Mouse (Mus musculus): Measurements from ENCODE around the gene Casp8.
"Not testable (repeated sequence)": the region's sequence is repeated elsewhere in the genome, so short reads cannot be mapped to it uniquely, and the experiment has no call there.

Gene Casp8

DNA sequence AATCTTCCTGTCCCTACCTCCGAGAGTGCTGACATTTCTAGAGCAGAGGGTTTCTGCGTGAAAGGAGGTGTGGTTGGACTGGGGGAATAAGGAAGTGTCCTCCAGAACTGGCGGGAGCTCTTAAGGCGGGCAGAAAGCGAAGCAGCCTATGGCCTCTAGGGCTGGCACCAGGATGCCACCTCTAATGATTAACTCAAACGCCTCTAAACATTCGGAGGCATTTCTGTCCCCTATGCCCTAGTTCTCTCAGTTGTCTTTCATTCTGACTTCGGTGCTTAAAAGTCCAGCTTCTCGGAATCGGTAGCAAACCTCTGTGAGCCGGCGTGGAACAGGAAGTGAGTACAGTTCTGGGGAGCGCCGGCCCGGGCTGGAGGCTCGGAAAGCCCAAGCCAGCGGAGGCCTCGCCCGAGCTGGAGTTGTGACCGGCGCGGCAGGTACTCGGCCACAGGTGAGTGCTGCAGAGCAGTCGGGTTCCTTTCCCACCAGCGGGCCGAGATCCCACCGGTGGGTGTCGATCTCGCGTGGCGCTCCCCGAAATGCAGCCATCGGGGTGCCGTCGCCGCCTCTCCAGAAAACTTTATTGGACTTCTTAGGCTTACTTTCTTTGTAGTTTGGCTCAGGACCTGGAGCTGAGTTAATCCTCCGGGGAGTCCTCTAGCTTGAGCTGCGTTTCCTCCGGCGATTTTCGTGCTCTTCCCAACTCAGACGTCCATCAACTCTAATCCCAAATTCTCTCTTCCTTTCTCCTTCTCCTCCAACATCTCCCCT, at the start of gene Casp8:
Gene Casp8, plus strand, starts transcription at position 84 of the 768 bp plus-strand sequence.
- peak; percentile 69 for DNase-seq (ENCODE audit: low read depth)

DNA sequence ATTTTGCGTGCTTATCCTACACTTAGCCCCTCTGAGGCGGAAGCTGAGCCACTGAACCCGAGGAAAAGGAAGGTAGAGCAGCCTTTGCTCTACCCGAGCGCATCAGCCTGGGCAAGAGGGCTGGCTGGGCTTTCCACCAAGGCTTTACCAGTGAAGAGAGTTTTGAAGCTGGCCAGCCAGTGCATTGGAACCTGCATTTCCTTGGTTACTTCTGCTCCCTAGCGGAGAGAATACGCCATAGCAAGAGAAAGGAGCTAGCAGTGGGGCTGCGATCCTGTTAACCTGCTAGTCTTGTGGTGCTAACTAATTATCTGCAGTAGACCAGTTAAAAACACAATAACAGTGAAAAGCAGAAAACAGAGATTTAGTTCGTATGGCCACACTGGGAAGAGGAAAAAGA, 48.3 kb upstream of the Casp8 start:
- no peak for DNase-seq (ENCODE audit: low read depth)

- DNase-seq (ENCODE audit: low read depth) = no peak
Observed at GRCm38 (mm10) chr1:58759451-58759850, 35.7 kb upstream of the Casp8 start.

DNA sequence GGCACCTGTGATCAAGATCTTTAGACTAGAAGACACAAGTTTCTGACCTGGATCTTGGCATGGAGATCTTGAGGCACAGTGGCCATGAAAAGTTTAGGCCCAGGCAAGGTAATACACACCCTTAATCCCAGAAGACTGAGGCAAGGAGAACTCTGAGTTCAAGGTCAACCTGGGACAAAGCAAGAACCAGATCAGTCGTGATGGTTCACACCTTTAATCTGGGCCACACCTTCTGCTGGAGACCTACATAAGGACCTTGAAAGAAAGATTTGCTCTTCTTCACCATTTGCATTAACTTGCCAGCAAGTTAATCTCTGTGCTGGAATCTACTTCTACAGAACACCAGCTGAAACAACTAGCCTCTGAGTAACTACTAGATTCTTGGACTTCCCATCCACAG, 34.6 kb upstream of the Casp8 start:
- no peak for DNase-seq (ENCODE audit: low read depth)

DNA sequence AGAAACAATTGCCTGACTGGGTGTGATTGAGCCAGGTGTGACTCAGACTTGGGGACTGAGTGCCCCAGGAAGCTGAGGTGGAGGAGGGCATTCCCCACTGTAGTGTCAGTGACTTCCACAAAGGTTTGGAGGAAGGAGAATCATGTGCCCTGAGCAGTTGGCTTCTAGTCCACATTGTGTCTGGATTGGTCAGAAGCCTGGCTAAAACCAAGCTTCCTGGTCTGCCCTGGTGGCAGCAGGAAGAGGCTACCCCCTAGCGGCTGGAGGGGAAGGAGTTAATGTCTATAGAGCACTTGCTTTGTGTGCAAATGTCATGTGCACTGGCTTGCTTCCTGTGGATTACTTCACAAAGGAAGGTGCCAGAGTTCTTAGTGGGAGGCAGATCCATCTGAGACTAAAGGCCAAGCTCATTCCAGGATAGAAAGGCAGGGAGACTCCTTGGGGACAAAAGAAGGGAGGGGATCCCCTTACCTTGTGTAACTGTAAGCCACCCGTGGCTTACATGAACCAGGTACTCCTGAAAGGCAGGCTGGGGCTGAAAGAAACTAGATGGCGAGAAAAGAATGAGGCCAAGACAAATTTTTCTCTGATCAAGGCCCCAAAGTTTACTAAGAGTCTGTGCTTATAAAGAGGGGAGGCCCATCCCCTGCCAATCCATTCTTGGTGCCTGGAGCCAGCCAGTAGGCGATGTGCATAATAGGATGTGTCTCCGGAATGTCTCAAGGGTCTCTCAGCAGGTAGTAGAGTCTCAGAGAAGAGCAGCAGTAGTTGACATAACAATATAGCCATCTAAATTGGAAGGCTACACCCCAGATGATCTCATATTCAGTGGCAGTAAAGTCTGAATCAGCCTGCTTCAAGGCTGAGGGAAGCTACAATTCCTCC, 33.5 kb upstream of the Casp8 start:
- DNase-seq (ENCODE audit: low read depth) = not testable (repeated sequence)

GRCm38 (mm10) chr1:58762576-58762975, 32.6 kb upstream of the Casp8 start:
- no peak for DNase-seq (ENCODE audit: low read depth)

GRCm38 (mm10) chr1:58766446-58766845, 28.7 kb upstream of the Casp8 start:
- DNase-seq (ENCODE audit: low read depth) = not testable (repeated sequence)

DNA sequence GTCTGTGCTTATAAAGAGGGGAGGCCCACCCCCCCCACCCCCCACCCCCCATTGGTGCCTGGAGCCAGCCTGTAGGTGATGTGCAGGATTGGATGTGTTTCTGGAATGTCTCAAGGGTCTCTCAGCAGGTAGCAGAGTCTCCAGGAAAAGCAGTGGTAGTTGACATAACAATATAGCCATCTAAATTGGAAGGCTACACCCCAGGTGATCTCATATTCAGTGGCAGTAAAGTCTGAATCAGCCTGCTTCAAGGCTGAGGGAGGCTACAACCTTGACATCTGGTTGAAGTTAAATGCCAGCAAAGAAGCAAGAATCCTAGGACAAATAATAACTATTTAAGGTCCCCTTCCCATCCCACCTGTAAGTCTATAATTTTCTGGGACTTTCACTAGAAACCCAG, 26.0 kb upstream of the Casp8 start:
- DNase-seq (ENCODE audit: low read depth) = no peak

DNA sequence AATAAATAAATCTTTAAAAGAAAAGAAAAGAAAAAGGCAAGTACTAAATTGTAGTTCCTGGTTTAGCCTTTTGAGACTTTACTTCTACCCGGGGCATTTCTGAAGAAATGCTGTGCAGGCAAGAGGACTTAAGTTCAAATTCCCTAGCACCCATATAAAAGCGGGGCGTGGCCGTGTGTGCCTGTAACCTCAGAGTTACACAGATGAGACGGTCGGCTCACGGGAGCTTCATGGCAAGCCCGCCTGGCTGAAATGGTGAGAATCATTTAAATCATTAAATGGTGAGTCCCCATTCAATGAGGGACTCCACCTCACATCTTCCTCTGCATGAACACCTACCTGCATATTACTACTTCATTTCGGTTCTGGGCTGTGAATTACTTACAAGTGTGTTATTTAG, 25.5 kb upstream of the Casp8 start:
- no peak for DNase-seq (ENCODE audit: low read depth)

DNA sequence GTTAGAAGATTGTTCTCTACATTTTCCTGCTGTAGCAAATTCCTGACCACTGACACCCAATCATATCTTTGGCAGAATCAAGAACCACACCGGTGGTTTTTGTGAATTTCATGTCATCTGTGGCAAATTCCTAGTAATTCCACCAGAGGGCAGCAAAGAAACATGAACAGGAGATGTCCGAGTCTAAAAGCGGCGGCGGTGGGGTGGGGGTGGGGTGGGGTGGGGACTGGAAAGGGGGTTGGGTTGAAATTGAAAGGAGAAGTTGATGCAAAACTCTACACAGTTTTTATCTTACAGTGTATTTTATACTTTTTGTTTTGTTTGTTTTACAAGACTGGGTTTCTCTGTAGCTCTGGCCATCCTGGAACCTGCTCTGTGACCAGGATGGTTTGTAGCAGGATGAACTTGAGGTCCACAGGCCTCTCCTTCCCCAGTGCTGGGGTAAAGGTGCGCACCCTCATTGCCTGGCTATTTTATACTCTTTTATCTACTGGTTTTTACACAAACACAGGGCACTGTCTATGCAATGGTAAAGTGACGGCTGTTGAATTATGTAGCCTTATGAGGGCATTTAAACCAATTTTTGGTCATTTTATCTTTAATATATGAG, 25.0 kb upstream of the Casp8 start:
- DNase-seq (ENCODE audit: low read depth) = peak; percentile 55

GRCm38 (mm10) chr1:58772084-58772483, 23.1 kb upstream of the Casp8 start:
- no peak for DNase-seq (ENCODE audit: low read depth)

- DNase-seq (ENCODE audit: low read depth) = no peak
Observed at GRCm38 (mm10) chr1:58773280-58773679, 21.9 kb upstream of the Casp8 start.

DNA sequence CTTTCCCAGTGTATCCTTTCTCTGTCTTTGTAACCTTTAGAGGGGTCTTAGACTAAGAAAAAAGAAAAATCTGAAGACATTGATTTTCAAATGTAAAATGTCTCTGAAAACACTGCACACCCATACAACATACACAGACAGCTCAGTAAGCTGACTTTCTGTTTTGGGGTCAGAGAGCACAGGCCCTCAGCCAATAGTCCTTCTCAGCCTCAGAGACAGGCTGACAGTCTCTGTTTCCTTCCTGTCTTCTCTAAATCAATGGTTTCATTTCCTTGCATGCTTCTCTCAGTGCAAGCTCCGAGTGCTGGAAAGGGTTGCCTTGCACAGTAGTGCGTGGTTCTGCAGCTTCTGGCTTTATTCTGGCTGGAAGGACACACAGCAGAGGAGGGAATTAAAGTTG, 21.3 kb upstream of the Casp8 start:
- no peak for DNase-seq (ENCODE audit: low read depth)

DNA sequence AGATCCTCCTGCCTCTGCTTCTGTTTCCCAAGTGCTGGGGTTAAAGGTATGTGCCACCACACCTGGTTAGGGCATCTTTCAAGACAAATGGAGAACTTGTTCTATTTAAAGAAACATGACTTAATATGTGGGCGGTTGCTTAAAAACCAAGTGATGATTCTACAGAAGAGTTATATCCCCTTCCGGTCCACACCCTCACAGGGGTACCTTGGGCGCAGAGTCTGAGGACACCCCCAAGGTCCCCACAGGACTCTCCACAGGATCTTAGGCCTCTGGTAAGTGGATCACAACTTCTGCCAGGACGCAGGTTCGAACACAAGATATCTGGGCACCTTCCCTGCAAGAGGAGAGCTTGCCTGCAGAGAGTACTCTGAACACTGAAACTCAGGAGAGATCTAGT, 19.8 kb upstream of the Casp8 start:
- DNase-seq (ENCODE audit: low read depth) = no peak

DNA sequence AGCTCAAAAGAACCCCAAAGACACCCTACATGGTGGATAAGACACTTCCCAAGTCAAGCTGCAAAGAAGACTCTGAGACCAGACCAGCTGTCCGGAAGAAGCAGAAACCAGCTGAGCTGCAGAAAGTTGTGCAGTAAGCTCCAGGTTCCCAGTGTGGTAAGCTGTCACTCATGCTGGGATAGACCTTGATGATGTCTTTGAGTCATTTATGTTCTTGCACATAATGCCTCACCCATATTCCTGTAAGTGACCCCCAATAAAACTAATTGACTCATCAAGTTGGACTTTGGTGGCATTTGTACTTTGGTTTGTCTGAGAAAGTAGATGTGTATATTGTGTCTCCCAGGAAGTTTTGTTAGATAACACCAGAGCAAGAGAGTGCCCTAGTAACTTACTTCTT, 17.6 kb upstream of the Casp8 start:
- no peak for DNase-seq (ENCODE audit: low read depth)

- no peak for DNase-seq (ENCODE audit: low read depth)
Observed at GRCm38 (mm10) chr1:58778226-58778625, 16.9 kb upstream of the Casp8 start.

DNA sequence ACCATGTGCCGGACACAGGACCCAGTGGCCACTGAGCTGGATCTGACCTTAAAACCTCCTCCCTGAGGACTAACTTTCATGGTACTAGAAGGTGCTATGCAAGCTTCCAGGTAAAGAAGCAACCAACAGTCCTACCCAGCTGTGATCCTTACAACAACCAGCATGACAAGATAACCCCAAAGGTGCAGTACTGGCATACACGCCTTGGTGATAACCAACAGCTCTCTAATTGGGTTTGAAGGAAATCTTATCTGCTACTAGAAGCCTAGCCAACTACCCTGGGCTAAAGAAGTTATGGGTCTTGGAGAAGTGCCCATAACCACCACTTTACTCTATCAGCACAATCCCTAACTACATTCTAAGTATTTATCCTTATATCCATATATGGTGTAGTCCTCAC, 8.9 kb upstream of the Casp8 start:
- DNase-seq (ENCODE audit: low read depth) = no peak

DNA sequence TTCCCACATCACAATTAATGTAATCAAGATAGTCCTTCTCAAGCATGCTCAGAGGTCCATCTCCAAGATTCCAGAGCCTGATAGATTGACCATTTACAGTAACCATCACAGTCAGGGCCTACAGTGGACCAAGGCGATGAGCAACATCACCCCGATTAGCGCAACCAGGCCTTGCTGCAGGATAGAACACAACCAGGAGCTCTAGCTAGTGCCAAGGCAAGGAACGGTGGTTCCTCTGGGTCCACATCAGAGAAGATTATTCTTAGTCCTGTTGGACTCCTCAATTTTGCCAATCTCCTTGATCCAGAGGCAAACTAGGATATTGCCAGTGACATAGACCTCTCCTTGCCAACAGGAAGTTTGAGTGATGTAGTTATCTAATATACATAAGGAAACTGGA, 6.8 kb upstream of the Casp8 start:
- DNase-seq (ENCODE audit: low read depth) = no peak

DNA sequence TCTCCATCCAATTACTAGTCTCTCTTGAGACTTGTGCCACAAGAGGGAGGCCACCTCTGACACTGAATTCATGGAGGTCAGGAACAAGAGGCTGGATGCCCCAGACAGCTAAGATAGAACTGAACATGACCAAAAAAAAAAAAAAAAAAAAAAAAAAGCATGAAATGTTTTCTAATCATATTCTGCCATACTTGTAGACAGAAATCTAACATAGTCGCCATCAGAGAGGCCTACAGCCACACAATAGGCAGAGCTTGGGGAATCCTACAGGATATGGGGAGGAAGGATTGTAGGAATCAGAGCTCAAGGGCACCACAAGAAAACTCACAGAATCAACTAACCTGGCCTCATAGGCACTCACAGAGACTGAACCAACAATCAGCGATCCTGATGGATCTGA, 469 bp upstream of the Casp8 start:
- DNase-seq (ENCODE audit: low read depth) = no peak

DNA sequence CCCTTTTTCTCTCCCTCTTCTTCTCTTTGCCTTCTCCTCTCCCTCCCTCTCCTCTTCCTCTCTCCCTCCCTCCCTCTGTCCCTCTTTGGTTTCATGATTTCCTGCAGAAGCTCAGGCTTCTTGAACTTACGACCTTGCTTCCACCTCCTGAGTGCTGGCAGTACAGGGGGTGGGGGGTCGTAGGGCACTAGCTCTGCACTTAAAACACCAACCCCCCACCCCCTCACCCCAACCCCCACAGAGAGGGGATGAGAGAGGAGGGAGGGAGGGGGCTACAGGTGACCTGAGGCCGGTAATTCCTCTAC, 837 bp downstream of the Casp8 start:
- DNase-seq (ENCODE audit: low read depth) = no peak

DNA sequence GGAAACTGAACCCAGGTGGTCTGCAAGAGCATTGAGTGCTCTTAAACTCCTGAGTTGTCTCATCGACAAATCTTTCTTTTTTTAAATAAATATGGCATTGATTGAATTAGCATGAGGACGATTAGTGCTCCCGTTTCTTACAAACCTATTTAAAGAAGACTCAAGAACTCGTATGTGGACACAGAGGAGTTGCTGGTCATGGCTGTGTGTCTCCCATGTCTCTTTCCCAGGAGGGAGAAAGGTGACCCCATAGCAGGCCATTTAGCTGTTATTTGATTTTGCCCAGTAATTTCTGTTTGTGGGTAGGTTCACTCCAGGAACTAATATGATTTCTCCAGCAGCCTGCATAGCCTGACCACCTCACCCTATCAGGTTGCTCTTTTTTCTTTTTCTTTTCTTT, 1.7 kb downstream of the Casp8 start:
- no peak for DNase-seq (ENCODE audit: low read depth)

DNA sequence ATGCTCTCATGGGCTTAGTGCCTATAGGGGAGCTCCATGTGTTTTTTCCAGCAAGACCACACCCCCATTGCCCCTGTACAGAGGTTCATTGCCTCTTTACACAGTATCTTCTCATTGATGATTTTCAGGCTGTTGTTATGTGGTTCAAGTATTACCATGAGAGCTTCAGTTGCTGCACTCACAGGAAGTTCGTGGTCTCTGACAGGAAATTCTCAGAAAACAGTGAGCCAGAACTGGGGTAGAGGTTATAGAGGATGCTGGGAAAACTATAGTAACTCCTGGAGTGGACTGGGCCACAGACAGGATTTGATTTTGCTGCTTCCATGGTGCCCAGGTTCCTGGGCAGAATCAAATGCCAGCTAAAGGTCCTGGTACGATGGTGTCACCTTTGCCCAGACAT, 2.2 kb downstream of the Casp8 start:
- DNase-seq (ENCODE audit: low read depth) = no peak

DNA sequence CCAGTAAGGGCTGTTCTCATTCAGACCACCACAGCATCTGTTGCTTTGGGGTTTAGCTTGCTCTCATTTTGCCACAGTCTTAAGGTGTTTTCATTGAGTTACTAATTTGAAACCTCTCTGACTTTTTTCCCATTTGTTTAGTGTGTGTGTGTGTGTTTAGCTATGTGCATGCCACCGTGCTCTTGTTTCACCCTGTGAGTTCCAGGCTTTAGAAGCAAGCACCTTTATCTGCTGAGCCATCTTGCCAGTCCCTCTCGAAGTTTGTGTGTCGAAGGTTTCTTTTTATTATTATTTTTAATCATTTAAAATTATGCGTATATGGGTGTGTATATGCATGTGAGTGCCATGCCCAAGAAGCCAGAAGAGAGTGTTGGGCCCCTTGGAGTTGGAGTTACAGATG, 3.7 kb downstream of the Casp8 start:
- no peak for DNase-seq (ENCODE audit: low read depth)

Data from c-Kit-positive CD71-negative TER-119-negative erythroid progenitor cells, embryonic 14.5 days (primary cell).